Mouse (Mus musculus) MEL (cell line): Measurements from ENCODE around the gene Ces1g. TPM values are rescaled to one million over a fixed set of nuclear protein-coding genes. Genes with fewer than 3 reads are reported as not detected.

ENCODE experiments used
- DNase-seq: peaks from one replicate; pipeline ENCODE4 v3.0.0; 2011; ENCODE audit warnings: low read depth, low spot score
- H3K27ac ChIP-seq: 2 replicates; pipeline ENCODE4 v1.5.1; 2012; ENCODE audit warnings: low read depth, mild to moderate bottlenecking, control low read depth, low read length, moderate library complexity; ENCODE audit not compliant: control insufficient read depth
- H3K27me3 ChIP-seq, 2 experiments: fragments of 150-350 bp in 1 of 2; sonication (generic) in 1 of 2; 2 replicates each; pipeline ENCODE4 v1.6.1; 2012; ENCODE audit warnings: low read length in 2 of 2, mild to moderate bottlenecking in 2 of 2, improper control_type of control experiment in 1 of 2, moderate library complexity in 1 of 2; ENCODE audit not compliant: insufficient read depth in 2 of 2, control insufficient read depth in 1 of 2
- H3K36me3 ChIP-seq, 2 experiments: 2 replicates each; pipeline ENCODE4 v1.6.1; 2012 to 2014; ENCODE audit warnings: low read length in 2 of 2, improper control_type of control experiment in 1 of 2, inconsistent platforms in 1 of 2, mild to moderate bottlenecking in 1 of 2; ENCODE audit not compliant: insufficient read depth in 2 of 2, control insufficient read depth in 1 of 2
- H3K4me1 ChIP-seq, 2 experiments: fragments of 150-350 bp in 1 of 2; sonication (generic) in 1 of 2; 2 replicates each; pipeline ENCODE4 v1.6.1; 2012; ENCODE audit warnings: low read length in 2 of 2, improper control_type of control experiment in 1 of 2, mild to moderate bottlenecking in 1 of 2; ENCODE audit not compliant: insufficient read depth in 2 of 2, control insufficient read depth in 1 of 2
- H3K4me3 ChIP-seq, 2 experiments: fragments of 150-350 bp in 1 of 2; sonication (generic) in 1 of 2; 2 replicates each; pipeline ENCODE4 v1.5.1; 2012; ENCODE audit warnings: low read depth in 2 of 2, low read length in 2 of 2, mild to moderate bottlenecking in 2 of 2, moderate library complexity in 2 of 2, control low read depth in 1 of 2, improper control_type of control experiment in 1 of 2; ENCODE audit not compliant: control insufficient read depth in 1 of 2, insufficient read depth in 1 of 2
- H3K79me2 ChIP-seq: 2 replicates; pipeline ENCODE4 v1.6.1; 2012; ENCODE audit warnings: mild to moderate bottlenecking, low read length, moderate library complexity; ENCODE audit not compliant: control insufficient read depth, poor library complexity, insufficient read depth
- H3K9ac ChIP-seq: 2 replicates; pipeline ENCODE4 v1.6.1; 2012; ENCODE audit warnings: low read depth, mild to moderate bottlenecking, control low read depth, low read length, moderate library complexity; ENCODE audit not compliant: control insufficient read depth, poor library complexity, severe bottlenecking
- H3K9me3 ChIP-seq: fragments of 150-350 bp; sonication (generic); replicated peaks from 2 replicates; pipeline ENCODE4 v1.6.1; 2012; ENCODE audit warnings: mild to moderate bottlenecking, low read length, improper control_type of control experiment, moderate library complexity; ENCODE audit not compliant: insufficient read depth
- CHD1 ChIP-seq: IDR thresholded peaks from 2 replicates; pipeline ENCODE4 v1.6.1; 2012; ENCODE audit warnings: low read depth, mild to moderate bottlenecking, inconsistent platforms, low read length, improper control_type of control experiment
- CHD2 ChIP-seq: IDR thresholded peaks from 2 replicates; pipeline ENCODE4 v1.6.1; 2011; ENCODE audit warnings: low read length, improper control_type of control experiment
- CTCF ChIP-seq, 3 experiments: IDR thresholded peaks in 2 of 3; conservative IDR thresholded peaks in 1 of 3; 2 replicates each; pipeline ENCODE4 v1.5.1; 2011 to 2012; ENCODE audit warnings: low read length in 3 of 3, low read depth in 2 of 3, mild to moderate bottlenecking in 2 of 3, improper control_type of control experiment in 1 of 3, inconsistent platforms in 1 of 3, mixed read lengths in 1 of 3, moderate library complexity in 1 of 3; ENCODE audit not compliant: control insufficient read depth in 1 of 3, insufficient read depth in 1 of 3, poor library complexity in 1 of 3, severe bottlenecking in 1 of 3
- E2F4 ChIP-seq: IDR thresholded peaks from 2 replicates; pipeline ENCODE4 v1.6.1; 2011; ENCODE audit warnings: low read depth, low read length, improper control_type of control experiment, borderline replicate concordance
- ELF1 ChIP-seq: IDR thresholded peaks from 2 replicates; pipeline ENCODE4 v1.6.1; 2014; ENCODE audit warnings: low read depth, mild to moderate bottlenecking, inconsistent platforms, low read length, improper control_type of control experiment, moderate library complexity
- ETS1 ChIP-seq: IDR thresholded peaks from 2 replicates; pipeline ENCODE4 v1.6.1; 2012; ENCODE audit warnings: low read depth, mild to moderate bottlenecking, inconsistent platforms, low read length, improper control_type of control experiment, moderate library complexity
- GATA1 ChIP-seq: IDR thresholded peaks from 2 replicates; pipeline ENCODE4 v1.6.1; 2011; ENCODE audit warnings: low read depth, low read length, improper control_type of control experiment
- HCFC1 ChIP-seq: IDR thresholded peaks from 2 replicates; pipeline ENCODE4 v1.6.1; 2012; ENCODE audit warnings: low read depth, mild to moderate bottlenecking, inconsistent platforms, low read length, improper control_type of control experiment, moderate library complexity
- JUND ChIP-seq: IDR thresholded peaks from 2 replicates; pipeline ENCODE4 v1.6.1; 2011; ENCODE audit warnings: low read depth, mild to moderate bottlenecking, improper control_type of control experiment, low read length
- MAFK ChIP-seq: IDR thresholded peaks from 2 replicates; pipeline ENCODE4 v1.6.1; 2011; ENCODE audit warnings: low read depth, mild to moderate bottlenecking, low read length, improper control_type of control experiment, borderline replicate concordance
- MAX ChIP-seq: IDR thresholded peaks from 2 replicates; pipeline ENCODE4 v1.6.1; 2011; ENCODE audit warnings: low read length, improper control_type of control experiment
- MAZ ChIP-seq: IDR thresholded peaks from 2 replicates; pipeline ENCODE4 v1.6.1; 2012; ENCODE audit warnings: low read depth, mild to moderate bottlenecking, inconsistent platforms, low read length, improper control_type of control experiment
- MEF2A ChIP-seq: IDR thresholded peaks from 2 replicates; pipeline ENCODE4 v1.6.1; 2014; ENCODE audit warnings: low read depth, mild to moderate bottlenecking, inconsistent platforms, low read length, improper control_type of control experiment; ENCODE audit not compliant: poor library complexity, insufficient replicate concordance, severe bottlenecking; ENCODE audit errors: extremely low read depth
- MYB ChIP-seq: IDR thresholded peaks from 2 replicates; pipeline ENCODE4 v1.6.1; 2011; ENCODE audit warnings: mild to moderate bottlenecking, low read depth, low read length, improper control_type of control experiment
- MYC ChIP-seq: IDR thresholded peaks from 2 replicates; pipeline ENCODE4 v1.6.1; 2011; ENCODE audit warnings: low read depth, mild to moderate bottlenecking, low read length, improper control_type of control experiment, moderate library complexity
- NELFE ChIP-seq: IDR thresholded peaks from 2 replicates; pipeline ENCODE4 v1.6.1; 2011; ENCODE audit warnings: low read depth, low read length, improper control_type of control experiment
- NRF1 ChIP-seq: IDR thresholded peaks from 2 replicates; pipeline ENCODE4 v1.6.1; 2014; ENCODE audit warnings: low read depth, mild to moderate bottlenecking, inconsistent platforms, low read length, improper control_type of control experiment, moderate library complexity; ENCODE audit not compliant: poor library complexity, insufficient read depth, severe bottlenecking
- POLR2A ChIP-seq, 2 experiments: IDR thresholded peaks; 2 replicates each; pipeline ENCODE4 v1.6.1; 2011 to 2012; ENCODE audit warnings: low read length in 2 of 2, mild to moderate bottlenecking in 2 of 2, control low read depth in 1 of 2, improper control_type of control experiment in 1 of 2, low read depth in 1 of 2, moderate library complexity in 1 of 2; ENCODE audit not compliant: control insufficient read depth in 1 of 2, insufficient read depth in 1 of 2, poor library complexity in 1 of 2
- POLR2AphosphoS2 ChIP-seq: IDR thresholded peaks from 2 replicates; pipeline ENCODE4 v1.6.1; 2011; ENCODE audit warnings: low read length, improper control_type of control experiment
- POLR2AphosphoS5 ChIP-seq: IDR thresholded peaks from 2 replicates; pipeline ENCODE4 v1.6.1; 2012; ENCODE audit warnings: low read depth, borderline replicate concordance, mild to moderate bottlenecking, inconsistent platforms, low read length, moderate library complexity, mixed read lengths
- RAD21 ChIP-seq: IDR thresholded peaks from 2 replicates; pipeline ENCODE4 v1.6.1; 2011; ENCODE audit warnings: mild to moderate bottlenecking, low read depth, low read length, improper control_type of control experiment
- RCOR1 ChIP-seq: IDR thresholded peaks from 2 replicates; pipeline ENCODE4 v1.6.1; 2012; ENCODE audit warnings: low read depth, mild to moderate bottlenecking, inconsistent platforms, low read length, improper control_type of control experiment
- SMC3 ChIP-seq: IDR thresholded peaks from 2 replicates; pipeline ENCODE4 v1.6.1; 2011; ENCODE audit warnings: low read depth, low read length, improper control_type of control experiment
- TCF12 ChIP-seq: IDR thresholded peaks from 2 replicates; pipeline ENCODE4 v1.6.1; 2014; ENCODE audit warnings: low read depth, mild to moderate bottlenecking, inconsistent platforms, low read length, improper control_type of control experiment, moderate library complexity
- USF1 ChIP-seq: IDR thresholded peaks from 2 replicates; pipeline ENCODE4 v1.6.1; 2014; ENCODE audit warnings: low read depth, mild to moderate bottlenecking, inconsistent platforms, low read length, improper control_type of control experiment, moderate library complexity
- USF2 ChIP-seq, 2 experiments: IDR thresholded peaks; 2 replicates each; pipeline ENCODE4 v1.6.1; 2011 to 2012; ENCODE audit warnings: improper control_type of control experiment in 2 of 2, low read length in 2 of 2, borderline replicate concordance in 1 of 2, inconsistent platforms in 1 of 2, low read depth in 1 of 2, mild to moderate bottlenecking in 1 of 2; ENCODE audit not compliant: insufficient read depth in 1 of 2
- ZMIZ1 ChIP-seq: IDR thresholded peaks from 2 replicates; pipeline ENCODE4 v1.6.1; 2012; ENCODE audit warnings: low read depth, mild to moderate bottlenecking, inconsistent platforms, low read length, improper control_type of control experiment, moderate library complexity
- polyA plus RNA-seq, 2 experiments: library from polyadenylated mRNA; stranded (reverse) in 1 of 2; unstranded in 1 of 2; fragments of >175 nt in 1 of 2; fragments of >200 nt in 1 of 2; gene quantifications; 2 replicates each; pipeline versions ENCODE4 v1.2.1 to v1.2.4; 2012; ENCODE audit warnings: low replicate concordance in 2 of 2, low read depth in 1 of 2; ENCODE audit not compliant: insufficient read length in 2 of 2, insufficient read depth in 1 of 2, missing spikeins in 1 of 2
- total RNA-seq: library from RNA; depleted of rRNA; stranded (reverse); fragments of 300-350 nt; gene quantifications from 2 replicates; pipeline ENCODE4 v1.2.3, GENCODE M21; 2012

Gene Ces1g
- total and polyA plus RNA-seq, 3 experiments = not detected

- Histone ChIP-seq H3K79me2 (no peaks in the 10 kb centered on the region), H3K27me3 (no peaks in the 10 kb centered on the region), H3K4me3 (no peak overlapping the region), H3K4me1 (no peaks in the 10 kb centered on the region), H3K27ac (no peak overlapping the region), H3K9ac (no peak overlapping the region), H3K36me3 (no peaks in the 10 kb centered on the region), H3K9me3 (no peaks in the 10 kb centered on the region)
- no peak for DNase-seq
- no peak for TF ChIP-seq RAD21
- no peak for TF ChIP-seq USF1
- TF ChIP-seq MAZ = no peak
- TF ChIP-seq NELFE = no peak
- TF ChIP-seq JUND = no peak
- no peak for TF ChIP-seq POLR2AphosphoS5
- TF ChIP-seq MYC = no peak
- no peak for TF ChIP-seq POLR2AphosphoS2
- no peak for TF ChIP-seq MEF2A
- no peak for TF ChIP-seq GATA1
- TF ChIP-seq MYB = no peak
- no peak for TF ChIP-seq TCF12
- no peak for TF ChIP-seq ETS1
- no peak for TF ChIP-seq CHD1
- no peak for TF ChIP-seq MAX
Observed at GRCm38 (mm10) chr8:93273321-93273720, 63.8 kb downstream of the Ces1g start.

- no peak overlapping the region for H3K27ac ChIP-seq
- no peak overlapping the region for H3K9ac ChIP-seq
- H3K79me2 ChIP-seq = no peaks in the 10 kb centered on the region
- H3K9me3 ChIP-seq = no peaks in the 10 kb centered on the region
- TF ChIP-seq CHD2 = no peak
- no peak for TF ChIP-seq NRF1
- no peak for TF ChIP-seq CTCF (IDR thresholded peaks at IDR 0.05 in 2 of 3, conservative IDR thresholded peaks at IDR 0.05 in 1 of 3; ENCODE audit: control insufficient read depth in 1 of 3, insufficient read depth in 1 of 3, low read depth in 2 of 3, low read length in 3 of 3, poor library complexity in 1 of 3, severe bottlenecking in 1 of 3)
- TF ChIP-seq ZMIZ1 = no peak
- no peak for TF ChIP-seq TCF12
- TF ChIP-seq ETS1 = no peak
- TF ChIP-seq RCOR1 = no peak
- no peak for TF ChIP-seq MAX
- no peak for TF ChIP-seq POLR2AphosphoS2
- TF ChIP-seq HCFC1 = no peak
- TF ChIP-seq MYC = no peak
- TF ChIP-seq E2F4 = no peak
- no peak for TF ChIP-seq JUND
- TF ChIP-seq USF2 (IDR thresholded peaks at IDR 0.05; ENCODE audit: borderline replicate concordance in 1 of 2, insufficient read depth in 1 of 2, low read depth in 1 of 2, low read length in 2 of 2) = no peak
- no peak for TF ChIP-seq USF1
- no peak for TF ChIP-seq POLR2A (IDR thresholded peaks at IDR 0.05; ENCODE audit: control insufficient read depth in 1 of 2, insufficient read depth in 1 of 2, low read depth in 1 of 2, low read length in 2 of 2, poor library complexity in 1 of 2)
- no peak for TF ChIP-seq MAFK
- TF ChIP-seq ELF1 = no peak
- TF ChIP-seq SMC3 = no peak
- H3K27me3 ChIP-seq = no peaks in the 10 kb centered on the region
- no peaks in the 10 kb centered on the region for H3K4me1 ChIP-seq
- H3K4me3 ChIP-seq = no peak overlapping the region
- no peaks in the 10 kb centered on the region for H3K36me3 ChIP-seq
- no peak for DNase-seq
Observed at GRCm38 (mm10) chr8:93272686-93273085, 64.4 kb downstream of the Ces1g start.
